Mouse (Mus musculus) Patski (cell line): ENCODE results near the gene Gadd45b. TPM values are rescaled to one million over a fixed set of nuclear protein-coding genes. Genes with fewer than 3 reads are reported as not detected.

Experiments
- ATAC-seq: fragments of 100-300 bp; one replicate; pipeline ENCODE4 v1.8.0; 2021
- CTCF ChIA-PET: fragments of 350-600 bp; sonication (Branson Sonifier 250); formaldehyde crosslinking; loops from one replicate; lab custom pipeline; 2022; ENCODE audit warnings: inconsistent platforms; lab: Charles Lee
- POLR2A ChIA-PET: fragments of 350-600 bp; sonication (Branson Sonifier 250); formaldehyde crosslinking; loops from one replicate; lab custom pipeline; 2022; ENCODE audit warnings: antibody characterized with exemption, inconsistent platforms; lab: Charles Lee
- DNase-seq: peaks from one replicate; pipeline ENCODE4 v3.0.0-alpha.2; 2011; ENCODE audit warnings: low read depth, low spot score
- H3K27me3 ChIP-seq: fragments of 371-371 bp; one replicate; pipeline ENCODE4 v1.5.1; 2021
- CTCF ChIP-seq: fragments of 100-300 bp; IDR thresholded peaks from one replicate; pipeline ENCODE4 v1.5.1; 2021
- in situ Hi-C: fragments of 300-500 bp; cut with MboI; formaldehyde crosslinking; loops from 3 replicates; pipeline ENCODE4 v1.11.1; 2018; ENCODE audit warnings: low pct_unique_long_range_greater_than_20kb, mixed read lengths
- polyA plus RNA-seq: library from polyadenylated mRNA; unstranded; gene quantifications from one replicate; pipeline ENCODE4 v1.2.3, GENCODE M21; 2021

Gene Gadd45b
- polyA plus RNA-seq, 1 experiment from 2014 or later: 53.8 TPM

GRCm38 (mm10) chr10:80925472-80925871 lies 4.4 kb upstream of the Gadd45b start:
- CTCF ChIA-PET: interaction anchor here (8.6 kb wide), 1 partner anchor 68 kb away, joined by 130 read pairs; no protein-coding TSS in a partner anchor
- in situ Hi-C loops: loop anchor here (5.0 to 10.0 kb wide), 2 partner anchors 67 to 249 kb away; partner anchors contain the start of gene Eef2
- ATAC-seq (no peak), DNase-seq (no peak)
- no peak for TF ChIP-seq CTCF
- no peaks in the 10 kb centered on the region for H3K27me3 ChIP-seq
- POLR2A ChIA-PET: interaction anchor here (1.4 to 1.5 kb wide), 2 partner anchors 8 to 67 kb away, joined by 3 to 4 read pairs; no protein-coding TSS in a partner anchor

GRCm38 (mm10) chr10:80928586-80929298 lies 1.1 kb upstream of the Gadd45b start:
- CTCF ChIA-PET: interaction anchor here (0.6 to 8.6 kb wide), 11 partner anchors 9 to 64 kb away, joined by 3 to 130 read pairs (median 5); no protein-coding TSS in a partner anchor
- ATAC-seq (peak; percentile 44), DNase-seq (no peak)
- H3K27me3 ChIP-seq: no peaks in the 10 kb centered on the region
- TF ChIP-seq CTCF: no peak
- POLR2A ChIA-PET: interaction anchor here (0.7 to 7.8 kb wide), 5 partner anchors 11 to 65 kb away, joined by 3 to 55 read pairs (median 20); no protein-coding TSS in a partner anchor
- in situ Hi-C loops: loop anchor here (5.0 to 10.0 kb wide), 2 partner anchors 64 to 246 kb away; partner anchors contain the start of gene Eef2

- ATAC-seq (no peak), DNase-seq (no peak)
- ChIA-PET CTCF (interaction anchor here (1.0 to 8.6 kb wide), 8 partner anchors 10 to 62 kb away, joined by 3 to 130 read pairs (median 8); no protein-coding TSS in a partner anchor), POLR2A (interaction anchor here (0.9 to 7.8 kb wide), 8 partner anchors 9 to 64 kb away, joined by 3 to 55 read pairs (median 6); no protein-coding TSS in a partner anchor)
- in situ Hi-C loops: no loop called here
- no peaks in the 10 kb centered on the region for H3K27me3 ChIP-seq
- TF ChIP-seq CTCF: no peak
These were observed 684 bp downstream of the Gadd45b start for GRCm38 (mm10) chr10:80930361-80931152.

GRCm38 (mm10) chr10:80931153-80931671 lies 1.3 kb downstream of the Gadd45b start:
- no peak for TF ChIP-seq CTCF
- CTCF ChIA-PET: interaction anchor here (1.2 to 8.6 kb wide), 4 partner anchors 9 to 62 kb away, joined by 3 to 130 read pairs (median 8); no protein-coding TSS in a partner anchor
- in situ Hi-C loops: no loop called here
- ATAC-seq (no peak), DNase-seq (no peak)
- POLR2A ChIA-PET: interaction anchor here (1.5 to 7.8 kb wide), 4 partner anchors 19 to 63 kb away, joined by 6 to 55 read pairs (median 22); no protein-coding TSS in a partner anchor
- H3K27me3 ChIP-seq: no peaks in the 10 kb centered on the region

- CTCF ChIA-PET: interaction anchor here (1.0 to 8.6 kb wide), 4 partner anchors 9 to 61 kb away, joined by 3 to 130 read pairs (median 9); no protein-coding TSS in a partner anchor
- POLR2A ChIA-PET: interaction anchor here (1.0 to 7.8 kb wide), 4 partner anchors 9 to 138 kb away, joined by 3 to 55 read pairs (median 4); partner anchors contain the start of gene Thop1
- ATAC-seq (no peak), DNase-seq (no peak)
- in situ Hi-C loops: no loop called here
- no peaks in the 10 kb centered on the region for H3K27me3 ChIP-seq
- TF ChIP-seq CTCF: no peak
These were observed 1.8 kb downstream of the Gadd45b start for GRCm38 (mm10) chr10:80931695-80932094.

GRCm38 (mm10) chr10:80932206-80932605 lies 2.3 kb downstream of the Gadd45b start:
- DNase-seq (no peak), ATAC-seq (no peak)
- ChIA-PET POLR2A (interaction anchor here (1.0 to 7.8 kb wide), 5 partner anchors 8 to 138 kb away, joined by 3 to 55 read pairs (median 3); partner anchors contain the start of gene Thop1), CTCF (interaction anchor here (1.0 to 8.6 kb wide), 3 partner anchors 23 to 61 kb away, joined by 3 to 130 read pairs (median 4); no protein-coding TSS in a partner anchor)
- H3K27me3 ChIP-seq: no peaks in the 10 kb centered on the region
- in situ Hi-C loops: no loop called here
- no peak for TF ChIP-seq CTCF

GRCm38 (mm10) chr10:80932700-80933420 lies 3.0 kb downstream of the Gadd45b start:
- ChIA-PET POLR2A (interaction anchor here (1.0 to 7.8 kb wide), 6 partner anchors 8 to 137 kb away, joined by 3 to 55 read pairs (median 4); partner anchors contain the start of gene Thop1), CTCF (interaction anchor here (1.0 to 8.6 kb wide), 4 partner anchors 23 to 60 kb away, joined by 4 to 130 read pairs (median 7); no protein-coding TSS in a partner anchor)
- in situ Hi-C loops: no loop called here
- TF ChIP-seq CTCF: no peak
- DNase-seq (no peak), ATAC-seq (no peak)
- H3K27me3 ChIP-seq: no peaks in the 10 kb centered on the region

- ATAC-seq: no peak
- no peak for DNase-seq
- no peaks in the 10 kb centered on the region for H3K27me3 ChIP-seq
- CTCF ChIA-PET: interaction anchor here (1.6 to 1.8 kb wide), 3 partner anchors 10 to 28 kb away, joined by 5 to 7 read pairs (median 7); no protein-coding TSS in a partner anchor
- in situ Hi-C loops: no loop called here
- POLR2A ChIA-PET: interaction anchor here (1.3 to 7.8 kb wide), 3 partner anchors 10 to 27 kb away, joined by 3 to 55 read pairs (median 4); no protein-coding TSS in a partner anchor
- TF ChIP-seq CTCF: no peak
These were observed 3.6 kb downstream of the Gadd45b start for GRCm38 (mm10) chr10:80933421-80933979.
